Mouse (Mus musculus) left cerebral cortex, postnatal 14 days (tissue): ENCODE data around the gene Vamp8. TPM values are rescaled to one million over a fixed set of nuclear protein-coding genes. Genes with fewer than 3 reads are reported as not detected.

Experiments
- DNase-seq, 2 experiments: peaks; one replicate each; pipeline ENCODE4 v3.0.0; 2021 to 2022; ENCODE audit warnings: low spot score in 2 of 2, mixed read lengths in 1 of 2
- intact Hi-C: fragments of 180-260 bp; cut with DNase I; formaldehyde crosslinking; loops from one replicate; pipeline ENCODE4 v1.15.1; 2025
- total RNA-seq, 2 experiments: library from RNA; stranded (reverse); gene quantifications; 2 replicates each; pipeline ENCODE4 v1.2.3; 2021

Gene Vamp8
- total RNA-seq, 2 experiments from 2014 or later = 9.6 to 11.0 TPM

DNA sequence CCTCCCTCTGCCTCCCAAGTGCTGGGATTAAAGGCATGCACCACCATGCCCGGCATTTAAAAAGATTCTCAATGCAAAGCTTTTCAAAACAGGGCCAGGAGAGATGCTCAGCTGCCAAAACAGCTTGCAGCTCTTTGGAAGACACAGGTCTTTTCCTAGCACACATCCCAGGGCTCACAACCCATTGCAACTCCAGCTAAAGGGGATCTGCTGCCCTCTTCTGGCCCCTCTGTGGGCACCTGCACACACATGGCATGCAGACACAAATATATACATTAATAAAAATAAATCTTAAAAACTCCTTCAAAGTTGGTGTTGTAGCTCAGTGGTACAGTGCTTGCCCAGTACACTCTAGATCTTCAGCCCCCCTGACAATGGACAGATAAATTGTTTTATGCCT is 19.5 kb upstream of the Vamp8 start:
- DNase-seq = no peak
- intact Hi-C loops = no loop called here

GRCm38 (mm10) chr6:72409567-72409966 is 19.1 kb upstream of the Vamp8 start:
- peak; percentile 76 to 86 for DNase-seq
- intact Hi-C loops = loop anchor here (5.0 kb wide), 2 partner anchors 47 to 222 kb away; no protein-coding TSS in a partner anchor

GRCm38 (mm10) chr6:72407119-72407518 is 16.6 kb upstream of the Vamp8 start:
- peak; percentile 87 to 91 for DNase-seq
- intact Hi-C loops = loop anchor here (5.0 kb wide), 2 partner anchors 45 to 220 kb away; no protein-coding TSS in a partner anchor

GRCm38 (mm10) chr6:72405356-72405755 is 14.9 kb upstream of the Vamp8 start:
- intact Hi-C loops = loop anchor here (5.0 kb wide), 2 partner anchors 43 to 218 kb away; no protein-coding TSS in a partner anchor
- DNase-seq = no peak

DNA sequence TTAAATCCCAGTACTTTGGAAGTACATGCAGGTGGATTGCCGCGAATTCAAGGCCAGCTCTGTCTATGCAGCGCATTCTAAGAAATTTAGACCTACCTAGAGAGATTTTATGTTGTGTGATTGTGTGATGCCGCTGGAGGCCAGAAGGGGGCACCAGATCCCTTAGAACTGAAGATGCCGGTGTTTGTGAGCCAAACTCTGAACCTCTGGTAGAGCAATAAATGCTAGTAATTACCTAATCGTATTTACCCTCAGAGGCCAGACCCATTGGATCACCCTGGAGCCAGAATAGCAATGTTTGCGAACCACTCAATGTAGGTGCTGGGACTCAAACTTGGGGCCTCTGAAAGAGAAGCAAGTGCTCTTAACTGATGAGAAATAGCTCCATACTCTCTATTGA is 11.4 kb upstream of the Vamp8 start:
- intact Hi-C loops = no loop called here
- peak; percentile 76 to 77 for DNase-seq

DNA sequence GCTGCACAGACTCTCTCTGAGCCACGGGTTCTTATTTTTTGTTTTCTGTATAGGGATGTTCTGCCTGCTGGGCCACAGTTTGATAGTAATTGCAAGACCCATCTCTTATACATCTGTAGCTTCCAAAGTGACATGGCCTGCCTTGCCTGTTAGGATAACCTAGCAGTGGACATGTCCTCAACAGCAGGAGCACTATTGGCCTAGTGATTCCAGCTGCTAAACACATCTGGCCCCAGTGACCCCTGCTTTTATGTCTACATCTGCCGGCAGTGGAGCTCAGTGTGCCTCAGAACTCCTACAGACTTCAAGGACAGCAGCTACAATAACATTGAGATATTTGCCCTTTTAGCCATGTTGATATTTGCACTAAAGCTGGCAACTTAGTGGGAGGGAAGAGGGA is 9.5 kb upstream of the Vamp8 start:
- intact Hi-C loops = no loop called here
- DNase-seq = no peak

- intact Hi-C loops = no loop called here
- DNase-seq = no peak
Observed at GRCm38 (mm10) chr6:72396837-72397251, 6.3 kb upstream of the Vamp8 start.

DNA sequence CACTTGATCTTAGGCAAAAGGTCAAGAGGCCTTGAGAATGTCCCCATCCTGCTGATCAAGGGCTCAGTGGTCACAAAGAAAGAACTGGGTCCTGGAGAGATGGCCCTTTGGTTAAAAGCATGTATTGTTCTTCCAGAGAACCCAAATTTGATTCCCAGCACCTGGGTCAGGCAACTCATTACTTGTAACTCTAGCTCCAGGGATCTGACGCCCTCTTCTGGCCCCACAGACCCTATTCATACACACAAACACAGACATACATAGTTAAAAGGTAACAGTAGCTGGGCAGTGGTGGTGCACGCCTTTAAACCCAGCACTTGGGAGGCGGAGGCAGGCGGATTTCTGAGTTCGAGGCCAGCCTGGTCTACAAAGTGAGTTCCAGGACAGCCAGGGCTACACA is 1.8 kb upstream of the Vamp8 start:
- intact Hi-C loops = no loop called here
- DNase-seq = no peak

DNA sequence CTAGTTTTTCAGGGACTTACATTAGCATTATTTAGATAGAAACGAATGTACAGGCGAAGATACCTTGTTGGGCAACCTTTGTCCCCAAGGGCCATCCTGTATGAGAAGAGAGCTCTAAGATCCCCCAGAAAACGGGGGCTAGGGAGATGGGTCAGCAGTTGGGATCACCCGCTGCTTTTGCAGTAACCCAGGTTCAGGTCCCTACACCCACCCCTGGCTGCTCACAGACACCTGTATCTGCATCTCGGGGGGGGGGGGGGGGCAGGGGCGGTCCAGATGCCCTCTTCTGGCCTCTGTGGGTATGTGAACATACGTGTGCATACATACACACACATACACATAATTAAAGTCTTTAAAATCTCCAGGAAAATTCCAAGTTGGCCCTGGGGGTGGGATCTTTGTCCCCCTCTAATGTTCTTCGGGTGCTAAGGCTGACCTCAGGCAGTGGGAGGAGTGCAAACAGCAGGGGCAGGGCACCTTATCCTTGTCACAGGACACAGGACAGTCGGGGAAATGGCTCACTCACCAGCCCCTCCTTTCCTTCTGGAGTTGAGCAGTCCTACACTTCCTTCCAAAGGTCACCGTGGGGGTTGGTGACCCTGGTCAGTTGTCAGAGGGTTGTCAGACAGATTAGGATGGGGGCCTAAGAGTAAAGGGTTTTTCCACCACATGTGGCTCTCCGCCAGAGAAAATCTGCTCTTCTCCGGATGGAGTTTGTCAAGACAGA is 455 bp upstream of the Vamp8 start:
- DNase-seq = no peak
- intact Hi-C loops = no loop called here

- intact Hi-C loops = no loop called here
- no peak for DNase-seq
Observed at GRCm38 (mm10) chr6:72389471-72389940, 997 bp downstream of the Vamp8 start.

DNA sequence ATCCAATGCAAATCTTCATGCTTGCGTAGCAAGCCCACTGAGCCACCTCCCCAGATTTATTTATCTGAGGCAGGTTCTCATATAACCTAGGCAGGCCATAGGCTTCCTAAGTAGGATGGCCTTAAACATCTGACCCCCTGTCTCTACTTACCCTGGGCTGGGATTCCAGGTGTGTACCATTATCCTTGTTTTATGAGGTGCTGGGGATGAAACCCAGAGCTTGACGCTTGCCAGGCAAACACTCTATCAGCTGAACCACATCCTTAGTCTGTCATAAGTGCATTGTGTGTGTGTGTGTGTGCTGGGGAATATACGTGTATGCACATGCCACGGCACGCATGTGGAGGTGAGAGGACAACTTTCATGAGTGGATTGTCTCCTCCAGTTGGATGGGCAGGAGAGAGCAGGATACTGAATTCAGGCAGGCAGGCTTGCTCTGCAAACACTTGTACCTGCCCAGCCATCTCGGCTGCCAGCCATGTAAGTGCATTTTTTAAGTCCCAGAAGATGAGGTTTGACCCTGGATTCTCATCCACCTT is 1.6 kb downstream of the Vamp8 start:
- intact Hi-C loops = no loop called here
- DNase-seq = no peak

- DNase-seq = no peak
- intact Hi-C loops = no loop called here
Observed at GRCm38 (mm10) chr6:72388266-72388665, 2.2 kb downstream of the Vamp8 start.

GRCm38 (mm10) chr6:72387816-72388215 is 2.7 kb downstream of the Vamp8 start:
- intact Hi-C loops = no loop called here
- DNase-seq = no peak

GRCm38 (mm10) chr6:72386561-72386960 is 3.9 kb downstream of the Vamp8 start:
- DNase-seq = no peak
- intact Hi-C loops = no loop called here

DNA sequence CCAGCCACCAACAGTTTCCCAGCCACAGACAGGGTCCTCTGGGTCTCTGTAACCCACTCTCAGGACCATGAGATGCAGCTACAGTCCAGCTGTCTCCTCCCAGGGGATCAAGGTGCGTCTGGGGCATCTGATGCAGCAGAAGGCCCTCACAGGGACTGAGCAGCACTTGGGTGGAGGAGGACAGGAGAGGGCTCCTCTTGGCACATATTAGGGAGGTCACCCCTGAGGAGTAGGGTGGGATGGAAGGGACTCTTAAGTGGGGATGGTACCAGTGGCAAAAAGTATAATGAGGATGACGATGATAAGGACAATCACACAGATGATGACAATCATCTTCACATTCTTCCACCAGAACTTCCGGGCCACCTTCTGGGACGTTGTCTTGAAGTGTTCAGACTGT is 5.2 kb downstream of the Vamp8 start:
- intact Hi-C loops = no loop called here
- DNase-seq = no peak

DNA sequence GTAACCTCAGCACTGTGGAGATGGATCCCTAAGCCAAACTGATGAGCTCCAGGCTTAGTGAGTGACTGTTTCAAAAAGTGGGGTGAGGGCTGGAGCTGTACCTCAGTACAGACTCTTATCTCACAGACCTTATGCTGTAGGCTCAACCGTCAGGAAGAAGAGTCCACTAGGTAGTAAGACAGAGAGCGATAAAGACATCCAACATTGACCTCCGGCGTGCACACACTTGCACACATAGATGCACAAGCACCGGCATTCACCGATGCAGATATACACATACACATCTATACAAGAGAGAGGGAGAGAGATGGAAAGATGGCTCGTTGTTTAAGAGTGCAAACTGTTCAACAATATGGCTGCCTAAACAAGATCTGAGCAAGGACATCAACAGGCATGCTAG is 6.6 kb downstream of the Vamp8 start:
- intact Hi-C loops = no loop called here
- no peak for DNase-seq

GRCm38 (mm10) chr6:72383142-72383820 is 7.2 kb downstream of the Vamp8 start:
- intact Hi-C loops = no loop called here
- no peak for DNase-seq

DNA sequence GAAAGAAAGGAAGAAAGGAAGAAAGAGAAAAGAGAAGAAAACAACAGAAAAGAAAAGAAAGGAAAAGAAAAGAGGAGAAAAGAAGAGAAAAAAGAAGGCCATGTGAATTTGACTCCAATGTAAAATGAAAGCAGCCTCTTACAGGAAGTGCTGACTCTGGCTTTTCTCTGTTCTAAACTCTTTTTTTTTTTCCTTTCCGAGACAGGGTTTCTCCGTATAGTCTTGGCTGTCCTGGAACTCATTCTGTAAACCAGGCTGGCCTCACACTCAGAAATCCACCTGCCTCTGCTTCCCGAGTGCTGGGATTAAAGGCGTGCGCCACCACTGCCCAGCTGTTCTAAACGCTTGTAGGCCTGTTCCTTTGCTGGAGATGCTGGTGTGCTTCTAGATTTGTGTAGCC is 8.0 kb downstream of the Vamp8 start:
- no peak for DNase-seq
- intact Hi-C loops = no loop called here

GRCm38 (mm10) chr6:72380131-72380770 is 10.3 kb downstream of the Vamp8 start, which contains the start of gene Vamp5:
TSS of gene Vamp5 (minus strand) at chr6:72380468.
- no peak for DNase-seq
- intact Hi-C loops = no loop called here
